Mouse (Mus musculus): Measurements from ENCODE around the gene Dennd4b.

GRCm38 (mm10) chr3:90275286-90275685 lies 10.3 kb downstream of the Dennd4b start:
- no peak for TF ChIP-seq CTCF (IDR thresholded peaks at IDR 0.05; ENCODE audit: borderline replicate concordance, control insufficient read depth, extremely low read depth, insufficient read depth, low read length, poor library complexity)
- TF ChIP-seq POLR2A (IDR thresholded peaks at IDR 0.05; ENCODE audit: control insufficient read depth, extremely low read depth, insufficient read depth, low read length, poor library complexity) = no peak
